Mouse (Mus musculus) cerebellum, adult 8-10 months (tissue): ENCODE measurements around the gene Cep170.
A peak's percentile ranks its signal among the peaks of the same experiment; 100 is the strongest.
"Not testable (repeated sequence)": the region's sequence is repeated elsewhere in the genome, so short reads cannot be mapped to it uniquely, and the experiment has no call there.

Source experiments
- DNase-seq: peaks from one replicate; pipeline ENCODE4 v3.0.0; 2022

Cep170 gene

DNA sequence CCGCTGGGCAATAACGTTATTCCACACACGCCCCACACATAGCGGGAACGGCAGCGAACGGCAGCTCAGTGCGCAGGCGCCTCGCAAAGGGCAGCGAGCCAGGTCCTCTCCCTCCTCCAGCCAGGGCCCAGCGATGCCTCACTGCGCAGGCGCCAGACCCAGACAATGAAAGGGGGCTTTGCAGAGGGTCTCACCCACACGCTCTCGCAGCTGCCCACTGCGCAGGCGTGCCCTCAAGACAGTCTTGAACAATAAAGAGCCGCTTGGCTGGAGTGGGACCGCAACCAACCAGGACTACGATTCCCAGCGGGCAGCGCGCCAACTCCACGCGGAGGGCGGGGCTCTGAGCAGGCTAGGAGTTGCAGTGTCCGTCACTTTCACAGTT is at the start of gene Cep170:
TSS of gene Cep170 (minus strand) at position 32 of the 385 bp plus-strand sequence.
- DNase-seq, result peak; percentile 98

DNA sequence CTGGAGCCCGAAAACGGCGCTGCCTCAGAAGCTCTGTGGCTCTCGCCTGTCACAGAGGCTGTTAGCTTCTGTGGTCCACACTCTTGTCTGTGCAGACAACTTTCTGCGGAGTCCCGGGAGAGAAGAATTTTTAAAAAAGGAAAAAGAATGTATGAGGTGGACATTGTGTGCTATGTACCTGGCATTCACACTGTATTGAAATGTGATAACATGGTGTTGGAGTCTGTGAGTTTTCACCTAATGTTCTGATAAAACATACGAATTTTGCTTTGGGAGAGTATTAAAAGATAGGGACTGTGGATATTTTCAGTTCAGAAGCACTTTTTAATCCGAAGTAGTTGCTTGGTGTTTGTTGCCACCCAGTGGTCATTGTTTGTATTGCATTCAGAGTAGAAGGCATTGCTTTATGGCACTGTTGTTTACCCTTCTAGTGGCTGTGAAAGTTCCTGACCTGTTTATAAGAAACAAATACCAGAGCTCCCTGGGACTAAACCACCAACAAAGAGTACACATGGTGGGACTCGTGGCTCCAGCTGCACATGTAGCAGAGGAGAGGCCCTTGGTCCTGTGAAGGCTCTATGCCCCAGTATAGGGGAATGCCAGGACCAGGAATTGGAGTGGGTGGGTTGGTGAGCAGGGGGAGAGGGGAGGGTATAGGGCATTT is 48.2 kb upstream of the Cep170 start:
- peak; percentile 77 for DNase-seq

DNA sequence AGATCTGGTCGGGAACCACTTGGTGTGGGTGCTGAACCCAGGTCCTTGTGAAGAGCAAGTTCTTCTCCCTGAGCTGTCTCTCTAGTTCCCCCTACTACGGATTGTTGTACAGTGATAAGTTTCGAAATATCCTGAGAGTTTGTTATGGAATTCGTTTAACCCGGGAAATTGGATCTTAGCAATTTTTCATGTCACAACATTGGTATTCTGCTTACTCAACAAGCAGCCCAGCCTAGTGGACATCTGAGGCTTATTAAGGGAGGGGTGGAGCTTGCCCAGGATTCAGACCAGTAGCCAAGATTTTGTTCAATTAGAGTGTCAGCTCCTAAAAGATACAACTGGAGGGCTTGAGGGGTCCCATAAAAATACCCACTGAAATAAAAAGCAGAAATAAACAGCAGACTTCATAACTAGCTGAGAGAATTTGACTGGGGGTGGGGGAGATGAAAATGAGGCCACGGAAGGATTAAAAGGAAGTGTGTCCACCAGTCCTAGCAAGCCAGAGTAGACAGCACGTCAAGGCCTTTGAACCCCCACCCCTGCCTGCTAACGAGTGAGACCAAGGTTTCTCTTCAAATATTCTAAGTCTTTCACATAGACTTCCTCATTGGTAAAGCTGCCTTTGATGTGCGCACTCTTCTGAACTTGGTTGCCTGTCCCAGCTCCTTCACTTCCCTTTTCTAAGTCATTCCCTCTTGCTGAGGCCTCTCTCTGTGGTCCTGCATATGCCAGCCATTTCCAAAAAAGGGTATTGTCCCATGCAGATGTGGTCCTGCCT is 39.1 kb upstream of the Cep170 start:
- no peak for DNase-seq

DNA sequence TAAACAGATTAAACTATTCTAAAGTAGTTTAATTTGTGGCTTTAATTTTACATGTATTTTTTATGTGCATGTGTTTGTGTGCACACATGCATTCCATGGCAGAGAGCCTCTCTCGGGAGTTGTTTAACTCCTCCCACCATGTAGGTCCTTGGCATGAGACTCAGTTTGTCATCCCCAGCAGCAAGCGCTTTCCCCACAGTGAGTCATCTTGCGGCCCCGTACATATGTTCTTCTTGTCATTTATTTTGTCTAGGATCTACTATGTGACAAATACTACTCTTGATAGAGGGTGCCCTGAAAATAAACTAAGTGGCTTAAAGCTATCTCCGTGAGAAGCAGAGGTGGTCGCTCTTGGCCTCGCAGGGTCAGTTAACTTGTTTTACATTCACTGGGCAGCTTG is 37.5 kb upstream of the Cep170 start:
- DNase-seq, result no peak

DNA sequence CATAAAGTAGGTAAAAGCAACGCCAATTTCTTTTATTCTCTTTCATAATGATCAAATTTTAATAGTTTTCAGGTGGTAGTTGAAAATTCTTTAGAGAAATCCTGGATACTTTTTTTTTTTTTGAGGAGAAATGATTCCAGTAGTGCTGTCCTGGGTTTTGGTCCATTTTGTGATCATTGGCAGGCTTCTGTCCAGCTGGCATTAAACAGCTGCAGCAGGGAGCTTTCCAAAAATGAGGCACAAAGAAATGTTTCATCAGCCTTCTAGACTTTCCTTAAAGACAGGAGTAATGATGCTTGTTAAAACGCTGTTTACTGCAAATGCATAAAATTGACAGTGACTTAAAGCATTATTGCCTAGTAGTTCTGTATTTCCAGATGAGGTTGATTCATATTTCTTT is 35.5 kb upstream of the Cep170 start:
- no peak for DNase-seq

DNA sequence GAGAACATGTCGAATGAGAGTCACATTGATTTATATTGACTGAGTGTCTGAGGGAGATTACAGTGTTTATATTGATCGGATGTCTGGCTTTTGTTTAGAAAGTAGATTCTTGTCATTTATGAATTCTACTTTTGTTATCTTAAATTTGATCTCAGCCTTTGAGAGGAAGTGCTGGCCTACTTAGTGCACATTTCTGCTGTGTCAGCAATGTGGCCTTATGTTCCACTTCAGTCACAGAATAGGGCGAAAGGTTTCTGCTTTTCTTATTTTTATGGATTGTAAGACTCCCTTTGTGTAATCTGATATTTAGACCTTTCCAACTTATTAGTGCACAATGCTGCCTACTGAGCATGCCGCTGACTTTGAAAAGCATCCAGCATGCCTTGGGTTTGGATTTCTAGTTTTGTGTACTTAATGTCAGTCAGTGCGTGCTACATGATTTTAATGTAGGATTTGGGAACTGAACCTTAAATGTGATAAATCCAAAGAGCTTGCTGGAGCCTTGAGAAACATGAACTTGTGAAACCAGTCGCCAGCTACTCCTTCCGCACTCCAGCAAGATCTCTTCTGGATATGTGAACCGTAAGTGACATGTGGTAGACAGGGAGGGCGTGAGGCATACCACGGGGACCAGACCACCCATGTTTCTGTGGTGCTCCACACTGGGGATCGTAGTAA is 34.9 kb upstream of the Cep170 start:
- DNase-seq, result no peak

DNA sequence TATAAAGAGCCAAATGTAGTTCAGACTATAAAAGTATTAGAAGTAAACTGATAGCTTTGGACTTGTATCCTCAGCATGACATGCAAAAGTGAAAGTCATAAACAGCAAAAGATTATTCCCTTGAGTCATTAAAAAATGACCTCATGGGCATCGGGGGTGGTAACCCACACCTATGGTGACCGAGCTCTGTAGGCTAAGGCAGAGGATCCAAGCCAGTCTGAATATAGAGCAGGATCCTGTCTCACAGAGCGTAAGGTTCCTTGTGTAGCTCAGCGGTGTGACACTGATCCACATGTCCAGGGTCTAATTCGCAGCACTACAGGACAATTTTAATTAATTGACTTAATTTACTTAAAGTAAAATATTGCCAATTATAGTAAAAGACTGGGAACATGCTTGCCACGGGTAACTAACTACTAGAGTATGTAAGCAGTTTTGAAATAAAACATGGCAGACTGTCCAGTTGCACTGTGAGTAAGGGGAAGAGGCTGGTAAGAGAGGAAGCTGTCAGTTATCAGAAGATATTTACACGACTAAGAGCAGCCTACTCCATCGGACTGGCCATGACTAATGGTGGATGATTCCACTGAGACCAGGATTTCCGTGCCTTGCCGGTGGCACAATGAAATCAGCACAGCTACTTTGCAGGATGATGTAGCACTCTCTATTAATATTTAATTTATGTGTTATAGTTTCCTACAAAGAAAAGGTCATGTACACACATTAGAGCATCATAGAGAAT is 33.4 kb upstream of the Cep170 start:
- no peak for DNase-seq

DNA sequence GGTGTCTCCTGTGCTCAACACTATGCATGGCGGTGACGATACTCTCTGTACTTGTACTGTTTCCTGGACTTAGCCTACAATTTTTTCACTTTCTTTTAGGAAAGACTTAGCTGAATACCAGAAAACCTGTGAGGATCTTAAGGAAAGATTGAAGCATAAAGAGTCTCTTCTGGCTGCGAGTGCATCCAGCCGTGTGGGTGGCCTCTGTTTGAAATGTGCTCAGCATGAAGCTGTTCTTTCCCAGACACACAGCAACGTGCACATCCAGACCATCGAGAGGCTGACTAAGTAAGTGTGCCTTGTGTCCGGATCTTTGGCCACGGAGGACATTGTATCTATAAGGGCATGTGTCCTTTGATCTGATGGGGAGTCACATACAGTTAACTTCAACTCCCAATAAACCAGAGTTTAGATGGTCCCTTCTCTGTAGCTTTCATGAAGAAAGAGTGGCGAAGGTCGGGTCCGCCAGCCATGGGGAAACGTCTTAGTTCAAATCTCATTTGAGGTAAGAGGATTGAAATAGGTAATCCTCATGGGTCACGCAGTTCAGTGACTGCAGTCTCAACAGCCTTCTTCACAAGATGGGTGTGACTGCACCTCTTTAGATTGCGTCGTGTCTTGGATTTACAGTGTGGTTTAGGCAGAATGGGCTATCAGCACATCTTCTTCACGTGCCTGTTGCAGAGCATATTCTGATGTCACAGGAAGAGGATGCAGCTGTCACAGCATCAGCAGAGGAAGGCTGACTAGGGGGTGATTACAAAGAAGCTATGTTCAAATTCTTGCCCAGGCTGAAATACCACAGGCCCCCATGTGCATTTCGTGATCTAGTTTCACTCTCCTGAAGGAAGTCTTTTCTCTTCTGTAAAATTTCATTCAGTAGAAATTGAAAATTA is 31.5 kb upstream of the Cep170 start:
- DNase-seq, result no peak

DNA sequence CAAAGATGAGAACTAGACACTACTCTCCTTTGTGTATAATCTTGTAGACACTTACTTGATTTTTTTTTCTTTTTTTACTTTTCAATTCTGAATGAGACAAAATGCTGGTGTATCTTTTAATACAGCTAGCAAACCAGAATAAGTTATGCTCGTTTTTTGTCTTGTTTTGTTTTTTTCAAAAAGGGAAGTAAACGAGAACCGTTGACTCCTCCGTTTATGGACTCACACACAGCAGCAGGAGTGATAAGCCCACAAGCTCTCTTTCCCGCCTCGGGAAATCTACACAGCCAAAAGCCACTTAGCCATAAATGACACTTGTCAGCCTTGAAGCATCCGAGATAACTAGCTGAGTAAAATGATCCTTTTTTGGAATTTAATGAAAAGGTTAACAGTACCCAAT is 22.7 kb upstream of the Cep170 start:
- not testable (repeated sequence) for DNase-seq

DNA sequence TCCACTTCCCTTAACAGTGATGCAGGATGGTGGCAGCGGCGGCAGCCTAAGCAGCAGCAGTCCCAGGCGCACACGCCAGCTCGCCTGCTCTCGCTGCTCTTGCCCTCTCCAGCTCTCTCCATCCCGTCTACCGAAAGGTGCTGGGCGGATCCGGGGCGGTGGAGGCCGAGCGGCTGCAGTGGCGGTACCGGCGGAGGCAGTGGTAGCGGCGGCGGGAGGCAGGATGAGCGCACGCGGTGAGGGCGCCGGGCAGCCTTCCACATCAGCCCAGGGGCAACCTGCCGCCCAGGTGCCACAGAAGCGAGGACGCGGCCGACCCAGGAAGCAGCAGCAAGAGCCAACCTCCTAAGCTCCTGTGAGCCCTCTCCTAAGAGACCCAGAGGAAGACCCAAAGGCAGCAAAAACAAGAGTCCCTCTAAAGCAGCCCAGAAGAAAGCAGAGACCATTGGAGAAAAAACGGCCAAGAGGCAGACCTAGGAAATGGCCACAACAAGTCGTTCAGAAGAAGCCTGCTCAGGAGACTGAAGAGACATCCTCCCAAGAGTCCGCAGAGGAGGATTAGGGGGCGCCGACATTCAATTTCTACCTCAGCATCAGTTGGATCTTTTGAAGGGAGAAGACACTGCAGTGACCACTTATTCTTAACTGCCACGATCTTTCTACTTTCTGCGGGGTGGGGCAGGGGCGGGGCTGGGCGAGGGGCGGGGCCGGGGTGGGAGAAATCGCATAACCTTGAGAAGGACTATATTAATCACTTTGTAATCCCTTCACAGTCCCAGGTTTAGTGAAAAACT is 21.8 kb upstream of the Cep170 start:
- DNase-seq, result no peak

DNA sequence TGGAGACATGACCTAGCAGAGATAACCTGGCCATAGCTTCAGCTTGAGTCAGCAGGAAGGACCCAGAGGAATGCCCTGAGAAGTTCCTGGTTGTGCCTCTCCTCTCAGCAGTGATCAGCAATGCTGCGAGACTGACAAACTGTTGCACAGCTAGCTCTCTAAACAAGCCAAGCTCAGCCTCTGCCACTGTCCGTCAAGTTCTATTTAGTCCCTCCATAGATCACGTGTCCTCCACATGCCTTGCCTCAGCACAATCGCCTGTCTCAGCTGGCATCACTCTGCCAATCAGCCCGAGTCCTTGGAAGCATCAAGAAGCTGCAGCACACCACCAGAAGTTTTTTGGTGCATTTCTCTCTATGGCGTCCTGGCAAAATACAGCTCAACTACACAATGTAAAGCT is 21.0 kb upstream of the Cep170 start:
- DNase-seq, result no peak

DNA sequence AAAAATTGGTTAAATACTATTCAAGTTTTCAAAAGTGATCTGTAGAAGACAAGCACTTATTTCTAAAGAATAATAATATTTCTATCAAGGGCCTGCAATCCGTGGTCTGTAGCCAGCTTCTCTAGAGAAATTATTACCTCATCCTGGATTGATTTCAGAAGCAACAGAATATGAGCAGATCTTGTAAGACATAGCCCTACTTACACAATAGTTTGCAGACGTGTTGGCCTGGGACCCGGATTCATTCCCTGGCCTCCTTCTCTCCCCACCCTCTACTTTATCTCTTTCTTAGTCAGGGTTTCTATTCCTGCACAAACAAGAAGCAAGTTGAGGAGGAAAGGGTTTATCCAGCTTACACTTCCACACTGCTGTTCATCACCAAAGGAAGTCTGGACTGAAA is 20.1 kb upstream of the Cep170 start:
- no peak for DNase-seq

DNA sequence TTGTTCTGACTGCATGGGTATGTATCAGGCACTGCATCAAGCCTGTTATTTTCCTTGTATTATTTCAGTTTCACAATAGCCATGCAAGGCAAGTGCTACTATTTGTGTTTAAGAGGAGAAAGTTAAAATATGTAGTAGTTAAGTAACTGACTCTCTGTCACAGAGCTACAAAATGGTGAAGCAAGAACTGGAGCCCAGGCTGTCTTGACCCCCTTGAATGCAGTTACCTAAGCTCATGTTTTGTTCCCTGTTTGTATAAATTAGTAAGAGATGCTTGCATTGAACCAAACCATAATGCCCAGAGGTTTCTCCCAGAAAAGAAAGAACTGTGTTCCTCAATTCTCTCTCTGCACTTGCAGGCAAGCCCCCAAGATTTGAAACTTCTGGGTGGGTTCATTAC is 19.4 kb upstream of the Cep170 start:
- DNase-seq, result no peak

DNA sequence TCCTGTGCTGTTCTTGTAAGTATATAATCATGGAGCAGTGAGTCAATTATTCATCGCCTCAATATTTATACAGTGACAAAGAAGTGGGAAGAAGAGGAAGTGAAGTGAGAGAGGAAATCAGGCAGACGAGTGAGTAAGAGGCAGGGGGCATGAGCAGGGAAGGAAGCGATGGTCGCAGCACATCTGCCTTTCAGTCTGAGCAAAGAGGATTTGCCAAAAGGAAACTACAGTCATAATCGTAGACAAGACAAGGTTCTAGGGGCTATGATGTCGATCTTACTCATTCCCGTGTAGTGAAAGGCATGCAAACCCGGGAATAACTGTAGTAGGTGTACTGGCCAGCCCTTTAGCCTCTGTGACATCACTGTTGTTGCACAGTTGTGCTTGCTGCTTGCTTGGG is 18.7 kb upstream of the Cep170 start:
- DNase-seq, result no peak

DNA sequence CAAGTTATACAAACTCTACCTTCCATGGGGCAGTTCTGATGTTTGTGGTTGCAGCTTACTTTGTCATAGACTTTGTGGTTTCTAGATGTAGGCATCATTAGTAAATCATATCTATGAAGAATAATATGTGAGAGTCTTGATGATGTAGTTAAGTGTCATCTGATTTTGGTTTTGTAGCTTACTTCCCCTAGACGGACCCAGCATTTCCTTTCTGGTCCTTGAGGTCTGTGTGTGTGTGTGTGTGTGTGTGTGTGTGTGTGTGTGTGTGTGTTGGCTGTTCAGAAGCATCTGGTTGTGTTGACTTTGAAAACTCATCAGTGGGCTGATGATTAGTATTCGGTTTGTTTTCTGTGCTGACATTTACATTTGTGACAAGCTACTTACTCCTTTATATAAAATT is 18.2 kb upstream of the Cep170 start:
- DNase-seq, result no peak

DNA sequence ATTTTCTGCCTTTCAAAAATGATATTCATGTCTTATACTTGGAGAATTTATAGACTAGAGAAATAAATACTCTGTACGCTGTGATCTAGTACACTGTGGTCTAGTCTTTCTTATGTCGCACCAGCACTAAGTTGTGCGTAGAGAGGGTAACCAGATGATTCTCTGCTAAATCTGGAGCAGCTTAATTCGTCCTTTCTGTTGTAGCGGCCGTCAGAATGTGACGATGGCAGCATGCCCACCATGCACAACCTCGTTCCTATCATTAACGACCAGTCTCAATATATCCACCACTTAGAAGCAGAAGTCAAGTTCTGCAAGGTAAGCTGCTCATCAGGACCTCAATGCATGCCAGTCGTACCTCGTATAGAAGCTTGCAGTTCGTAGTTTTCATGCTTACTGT is 14.8 kb upstream of the Cep170 start:
- DNase-seq, result no peak

DNA sequence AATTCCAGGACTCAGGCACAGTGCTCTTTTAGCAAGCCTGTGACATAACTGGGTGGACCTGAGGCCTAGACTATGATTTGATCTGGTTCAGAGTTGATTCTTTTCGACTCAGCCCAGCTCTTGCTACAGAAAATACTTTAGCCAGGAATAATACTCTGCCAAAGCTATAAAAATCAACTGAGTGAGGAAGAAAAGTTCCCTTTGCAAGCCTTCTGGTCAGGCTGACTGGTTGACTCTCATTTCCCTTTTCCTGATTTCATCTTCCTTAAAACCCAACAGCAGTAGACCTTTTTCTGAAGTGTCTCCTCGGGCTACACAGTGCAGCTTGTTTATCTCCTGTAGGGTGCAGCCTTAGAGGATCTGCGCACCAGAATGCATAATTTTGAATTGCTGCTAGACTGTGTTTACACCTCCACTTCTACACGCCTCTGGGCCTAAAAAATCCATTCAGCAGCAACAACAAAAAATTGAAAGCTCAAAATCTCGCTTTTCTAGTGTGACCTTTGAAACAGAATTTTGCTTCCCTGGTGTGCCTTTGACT is 14.1 kb upstream of the Cep170 start:
- DNase-seq, result no peak

DNA sequence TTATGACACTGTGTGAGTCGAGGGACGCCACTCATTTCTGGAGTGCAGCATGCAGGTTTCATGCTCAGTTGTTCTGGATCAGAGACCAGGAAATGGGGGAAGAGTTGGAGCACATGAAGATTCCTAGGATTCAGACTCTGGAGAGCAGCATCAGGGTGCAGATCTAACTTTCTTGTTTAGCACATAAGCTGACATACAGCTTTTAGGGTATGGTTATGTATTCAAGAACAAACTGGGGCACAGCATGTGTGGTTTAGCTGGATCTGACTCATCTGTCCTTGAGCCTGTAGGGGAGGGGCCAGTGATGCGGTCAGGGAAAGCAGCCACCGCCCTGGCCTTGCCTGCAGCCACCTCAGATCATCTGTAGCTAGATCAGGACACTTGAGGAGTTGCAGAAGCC is 13.5 kb upstream of the Cep170 start:
- no peak for DNase-seq

DNA sequence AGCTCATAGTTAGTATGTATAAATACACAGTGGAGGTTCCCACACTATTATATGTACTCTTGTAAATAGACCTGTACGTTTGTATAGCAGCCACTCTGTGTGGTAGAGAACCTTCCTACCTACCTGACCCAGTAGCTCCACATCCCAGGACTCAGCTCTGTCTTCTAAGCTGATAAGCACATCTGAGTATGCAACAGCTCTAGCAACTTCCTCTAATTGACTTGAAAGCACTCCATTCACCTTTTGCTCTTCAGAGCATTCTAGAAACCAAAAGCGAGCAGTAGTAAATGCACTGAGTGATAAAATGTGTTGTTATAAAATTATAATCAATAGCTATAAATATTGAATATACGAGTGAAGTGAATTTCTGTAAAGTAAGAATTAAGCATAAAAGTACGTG is 13.1 kb upstream of the Cep170 start:
- DNase-seq, result no peak

DNA sequence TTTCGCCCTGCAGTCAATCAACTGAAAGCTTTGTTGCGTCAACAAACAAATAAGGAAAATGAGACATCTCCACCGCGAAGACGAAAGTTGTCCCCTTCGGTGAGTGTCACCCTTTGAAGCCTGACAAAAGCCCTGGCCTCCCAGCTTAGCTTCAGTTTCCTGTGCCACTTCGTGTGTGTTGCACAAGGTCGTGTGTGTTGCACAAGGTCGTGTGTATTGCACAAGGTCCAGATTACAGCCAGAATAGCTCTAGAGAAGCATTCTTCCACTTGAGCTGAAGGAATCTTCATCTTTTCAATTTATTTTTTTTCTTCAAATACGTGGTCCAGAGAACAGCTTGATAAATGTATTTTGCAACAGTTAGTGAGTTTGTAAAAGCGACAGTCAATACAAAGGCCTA is 12.3 kb upstream of the Cep170 start:
- no peak for DNase-seq

DNA sequence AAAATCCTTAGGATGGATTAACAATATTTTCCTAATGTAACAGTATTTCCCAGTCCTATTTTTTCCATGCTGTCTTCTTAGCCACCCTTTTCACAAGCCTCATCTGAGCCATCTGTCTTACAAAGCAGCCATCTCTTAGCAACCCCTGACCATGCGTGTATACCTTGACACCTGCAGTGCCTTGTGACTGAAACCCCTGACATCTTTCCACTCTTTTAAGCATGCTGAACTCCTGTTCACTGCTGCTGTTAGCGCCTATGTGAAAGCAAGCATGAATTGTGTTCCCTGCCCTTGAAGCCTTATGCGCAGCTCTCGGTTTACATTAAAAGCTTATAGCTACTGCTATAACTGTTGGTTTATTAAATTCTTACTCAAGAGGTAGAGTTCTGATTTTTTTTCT is 11.2 kb upstream of the Cep170 start:
- no peak for DNase-seq
